Mouse (Mus musculus): ENCODE measurements around the gene Srgap2.

DNA sequence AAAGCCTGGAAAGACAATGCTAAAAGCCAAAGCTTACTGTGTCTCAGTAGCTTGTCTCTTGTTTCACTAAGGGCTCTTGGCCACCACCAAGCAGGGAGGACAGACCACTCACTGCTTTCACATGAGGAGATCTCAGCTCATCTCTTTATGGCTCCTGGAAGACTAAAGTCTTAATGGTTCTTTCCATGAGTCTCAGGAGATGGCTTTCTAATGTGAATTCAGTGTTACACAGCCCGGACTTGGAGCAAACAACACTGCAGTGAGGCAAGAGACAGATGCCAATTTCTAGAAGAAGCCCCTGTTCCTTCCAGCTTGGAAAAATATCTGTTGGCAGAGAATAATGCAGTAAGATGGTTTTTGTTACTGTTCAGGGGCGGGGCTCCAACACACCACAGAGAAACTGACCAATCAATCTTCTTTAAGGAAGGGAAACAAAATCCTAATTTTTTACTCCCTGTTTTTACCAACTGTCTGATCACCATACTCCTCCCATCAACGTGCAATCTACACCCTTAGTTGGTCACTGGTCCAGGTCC, 71.7 kb downstream of the Srgap2 start:
- TF ChIP-seq CTCF (IDR thresholded peaks at IDR 0.05; ENCODE audit: low read depth, low read length) (no peak), POLR2AphosphoS5 (IDR thresholded peaks at IDR 0.05; ENCODE audit: insufficient replicate concordance, low read depth, low read length) (no peak), TAL1 (conservative IDR thresholded peaks at IDR 0.05; ENCODE audit: low read depth, low read length) (no peak), GATA1 (IDR thresholded peaks at IDR 0.05; ENCODE audit: borderline replicate concordance, low read length) (no peak), GATA2 (IDR thresholded peaks at IDR 0.05; ENCODE audit: borderline replicate concordance, low read depth, low read length) (no peak)

All from G1E (cell line).